Mouse (Mus musculus) neural tube, embryonic 13.5 days (tissue): Measurements from ENCODE around the gene Bcl2l13. TPM values are rescaled to one million over a fixed set of nuclear protein-coding genes. Genes with fewer than 3 reads are reported as not detected.
"Not testable (repeated sequence)": the region's sequence is repeated elsewhere in the genome, so short reads cannot be mapped to it uniquely, and the experiment has no call there.

ENCODE experiments used
- ATAC-seq: fragments of 200-750 bp; cut with Nextera tagmentation; 2 replicates; pipeline ENCODE4 v1.8.0; 2017; ENCODE audit warnings: low read depth, mild to moderate bottlenecking, moderate TSS enrichment, moderate library complexity
- H3K27ac ChIP-seq: fragments of 300-500 bp; sonication (generic); replicated peaks from 2 replicates; pipeline ENCODE4 v1.5.1; 2015; ENCODE audit warnings: moderate library complexity, mild to moderate bottlenecking, inconsistent platforms
- H3K27me3 ChIP-seq: fragments of 300-500 bp; sonication (generic); 2 replicates; pipeline ENCODE4 v1.6.1; 2015; ENCODE audit warnings: mild to moderate bottlenecking, inconsistent platforms
- H3K36me3 ChIP-seq: fragments of 300-500 bp; sonication (generic); 2 replicates; pipeline ENCODE4 v1.6.1; 2015; ENCODE audit warnings: mild to moderate bottlenecking, inconsistent platforms
- H3K4me1 ChIP-seq: fragments of 300-500 bp; sonication (generic); replicated peaks from 2 replicates; pipeline ENCODE4 v1.6.1; 2015; ENCODE audit warnings: inconsistent platforms
- H3K4me2 ChIP-seq: fragments of 300-500 bp; sonication (generic); 2 replicates; pipeline ENCODE4 v1.6.1; 2015; ENCODE audit warnings: inconsistent platforms, mild to moderate bottlenecking, moderate library complexity
- H3K4me3 ChIP-seq: fragments of 300-500 bp; sonication (generic); 2 replicates; pipeline ENCODE4 v1.5.1; 2015; ENCODE audit warnings: mild to moderate bottlenecking, inconsistent platforms
- H3K9ac ChIP-seq: fragments of 300-500 bp; sonication (generic); 2 replicates; pipeline ENCODE4 v1.6.1; 2015; ENCODE audit warnings: moderate library complexity, mild to moderate bottlenecking, inconsistent platforms
- H3K9me3 ChIP-seq: fragments of 300-500 bp; sonication (generic); 2 replicates; pipeline ENCODE4 v1.6.1; 2016; ENCODE audit warnings: inconsistent platforms
- WGBS: fragments of 180-500 bp; shearing (Covaris S2); methylation state at CpG from one replicate; pipeline ENCODE4 v1.1.7; 2015; 5-methylcytosine and 5-hydroxymethylcytosine counted together
- polyA plus RNA-seq: library from polyadenylated mRNA; unstranded; fragments of >200 nt; fragmentation: Nextera tagmentation; extraction: Ambion mirVana; gene quantifications from 2 replicates; pipeline ENCODE4 v1.2.1, GENCODE M21; 2015

Bcl2l13 gene
- polyA plus RNA-seq, 1 experiment from 2014 or later: 23.6 TPM

DNA sequence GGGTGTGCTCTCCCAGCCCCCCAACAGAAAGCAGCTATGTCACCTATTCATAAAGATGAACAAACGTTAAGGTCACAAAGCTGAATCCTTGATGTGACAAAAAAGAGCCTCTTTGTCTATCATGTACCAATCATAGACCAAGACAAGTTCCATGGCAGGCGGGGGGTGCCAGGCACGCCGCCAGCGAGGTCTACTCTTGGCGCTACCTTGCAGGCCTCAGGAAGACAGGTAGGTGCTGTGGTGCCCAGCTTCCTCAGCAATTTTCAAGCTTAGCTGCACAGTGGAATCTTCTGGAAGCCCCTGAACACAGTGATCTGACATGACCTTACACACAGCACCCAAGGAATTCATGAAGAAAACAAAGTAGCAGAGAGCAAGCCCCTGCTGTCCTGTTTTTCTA is 70.5 kb downstream of the Bcl2l13 start:
- Histone ChIP-seq H3K27ac (no peak overlapping the region), H3K9ac (no peak overlapping the region), H3K27me3 (no peaks in the 10 kb centered on the region), H3K36me3 (no peaks in the 10 kb centered on the region), H3K4me2 (no peak overlapping the region), H3K4me3 (no peak overlapping the region), H3K4me1 (no peaks in the 10 kb centered on the region), H3K9me3 (no peaks in the 10 kb centered on the region)
- no peak for ATAC-seq
- WGBS: 95% methylated on average over 6 of the region's 6 CpGs

DNA sequence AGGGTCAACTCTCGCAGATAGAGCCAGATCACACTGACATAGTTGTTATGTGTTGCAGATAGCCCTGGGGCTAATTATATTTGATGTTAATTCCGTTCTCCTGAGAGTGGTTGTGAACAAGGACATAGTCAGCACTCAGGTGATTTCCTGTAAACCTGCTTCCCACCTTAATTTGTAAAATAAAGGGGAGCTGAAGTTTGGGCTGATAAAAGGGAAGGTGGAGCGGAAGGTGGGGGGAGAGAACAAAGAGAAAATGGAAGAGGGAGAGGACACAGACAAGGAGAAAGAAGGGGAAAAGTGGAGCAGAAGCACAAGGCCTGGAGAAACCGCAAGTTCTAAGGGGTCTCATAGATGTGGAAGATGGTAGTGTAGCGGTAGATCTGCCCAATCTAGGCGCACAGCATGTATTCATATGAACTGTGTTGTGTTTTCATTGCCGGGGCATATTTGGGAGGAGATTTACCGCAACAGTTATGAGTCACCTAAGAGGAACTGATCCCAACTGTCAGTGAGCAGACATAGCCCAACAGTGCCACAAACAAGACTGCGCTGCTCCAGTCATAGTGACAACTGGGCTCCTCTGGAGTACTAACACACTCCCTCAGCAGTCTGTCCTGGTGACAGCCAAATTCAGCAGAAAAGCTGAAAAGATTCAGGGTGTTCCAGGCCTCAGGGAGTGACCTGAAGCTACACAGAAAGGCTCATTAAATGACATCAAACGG is 72.0 kb downstream of the Bcl2l13 start:
- not testable (repeated sequence) for ATAC-seq, H3K9ac ChIP-seq, H3K27me3 ChIP-seq, H3K4me2 ChIP-seq, H3K27ac ChIP-seq, H3K9me3 ChIP-seq, H3K4me1 ChIP-seq, H3K36me3 ChIP-seq, H3K4me3 ChIP-seq
- WGBS: 88% methylated on average over 10 of the region's 10 CpGs

DNA sequence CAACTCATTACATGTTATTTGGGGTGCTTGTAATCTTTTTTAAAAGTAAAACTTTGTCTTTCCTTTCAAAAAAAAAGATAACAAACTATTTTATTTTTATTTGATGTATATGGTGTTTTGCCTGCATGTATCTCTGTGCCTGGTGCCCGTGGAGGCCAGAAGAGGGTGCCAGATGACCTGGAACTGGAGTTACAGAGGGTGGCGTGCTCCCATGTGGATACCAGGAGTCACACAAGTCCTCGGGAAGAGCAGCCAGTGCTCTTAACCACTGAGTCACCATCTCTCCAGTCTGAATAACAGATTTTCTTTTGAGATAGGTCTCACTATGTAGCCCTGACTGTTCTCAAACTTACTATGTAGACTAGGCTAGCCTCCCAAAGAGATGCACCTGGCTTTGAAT is 73.5 kb downstream of the Bcl2l13 start:
- Histone ChIP-seq H3K4me1 (peaks cover 3% of the 10 kb centered on the region; the same call in 1 of the 2 replicates), H3K4me2 (no peak overlapping the region), H3K9me3 (no peaks in the 10 kb centered on the region), H3K27me3 (no peaks in the 10 kb centered on the region), H3K4me3 (no peak overlapping the region), H3K27ac (no peak overlapping the region), H3K36me3 (no peaks in the 10 kb centered on the region), H3K9ac (no peak overlapping the region)
- WGBS: 76% methylated on average over 3 of the region's 3 CpGs
- ATAC-seq: no peak

DNA sequence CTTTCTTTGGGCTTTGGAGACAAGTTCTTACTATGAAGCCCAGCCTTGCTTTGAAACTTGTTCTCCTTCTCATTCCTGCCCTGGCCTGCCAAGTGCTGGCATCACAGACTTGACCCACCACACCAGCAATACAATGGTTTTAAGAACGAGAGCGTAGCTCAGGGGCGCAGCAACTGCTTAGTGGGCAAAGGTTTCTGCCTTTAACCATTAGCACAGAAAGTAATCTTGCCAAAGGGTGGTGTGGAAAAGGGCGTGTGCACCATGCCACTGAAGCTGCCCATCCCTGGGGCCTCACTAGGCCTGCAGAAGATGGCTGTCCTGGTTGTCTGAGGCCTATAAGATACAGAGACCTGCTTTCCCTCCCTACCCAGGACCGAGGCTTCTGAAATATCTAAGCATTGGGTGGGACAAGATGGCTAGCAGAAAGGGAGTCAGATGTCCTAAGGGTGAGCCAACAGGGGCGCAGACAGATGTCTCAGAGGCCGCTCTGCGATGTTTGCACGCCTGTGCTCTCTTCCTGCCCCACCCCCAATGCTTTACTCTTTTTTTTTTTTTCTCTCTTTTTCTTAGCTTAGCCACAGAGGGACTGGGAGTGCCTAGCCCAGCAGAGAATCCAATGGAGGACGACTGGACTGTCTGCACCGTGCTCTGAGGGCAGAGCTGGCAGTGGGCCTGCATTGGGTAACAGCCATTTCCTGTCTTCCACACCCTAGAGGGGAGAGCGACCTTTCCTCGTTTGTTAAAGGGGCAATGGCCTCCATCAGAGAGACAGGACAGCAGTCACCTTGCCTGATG is 75.4 kb downstream of the Bcl2l13 start:
- Histone ChIP-seq H3K36me3 (no peaks in the 10 kb centered on the region), H3K9me3 (no peaks in the 10 kb centered on the region), H3K9ac (no peak overlapping the region), H3K4me2 (no peak overlapping the region), H3K27me3 (peaks cover 7% of the 10 kb centered on the region), H3K4me1 (peaks cover 21% of the 10 kb centered on the region), H3K4me3 (no peak overlapping the region), H3K27ac (no peak overlapping the region)
- 81% methylated on average over 13 of the region's 13 CpGs for WGBS
- ATAC-seq: no peak

DNA sequence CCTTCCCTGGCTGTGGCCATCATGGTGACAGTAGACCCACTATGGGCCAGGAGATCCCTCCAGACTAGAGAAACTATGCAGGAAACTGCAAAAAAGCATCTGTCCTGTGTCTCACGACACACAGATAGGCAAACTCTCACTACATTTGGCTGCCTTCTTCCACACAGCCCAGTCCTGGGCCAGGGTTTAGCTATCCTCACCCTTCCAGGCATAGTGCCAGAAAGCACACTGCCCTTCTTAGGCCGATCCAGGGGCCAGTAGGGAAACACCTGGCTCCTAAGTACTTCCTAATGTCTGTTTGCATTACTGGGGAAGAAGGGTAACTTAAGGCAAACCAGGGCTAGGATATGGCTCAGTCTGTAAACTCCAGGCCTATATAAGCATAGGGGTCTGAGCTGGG is 76.9 kb downstream of the Bcl2l13 start:
- 82% methylated on average over 2 of the region's 2 CpGs for WGBS
- no peak overlapping the region for H3K4me3 ChIP-seq
- H3K4me1 ChIP-seq: peaks cover 21% of the 10 kb centered on the region
- peaks cover 7% of the 10 kb centered on the region for H3K27me3 ChIP-seq
- H3K4me2 ChIP-seq: no peak overlapping the region
- H3K27ac ChIP-seq: no peak overlapping the region
- H3K9ac ChIP-seq: no peak overlapping the region
- no peaks in the 10 kb centered on the region for H3K9me3 ChIP-seq
- H3K36me3 ChIP-seq: no peaks in the 10 kb centered on the region
- no peak for ATAC-seq

DNA sequence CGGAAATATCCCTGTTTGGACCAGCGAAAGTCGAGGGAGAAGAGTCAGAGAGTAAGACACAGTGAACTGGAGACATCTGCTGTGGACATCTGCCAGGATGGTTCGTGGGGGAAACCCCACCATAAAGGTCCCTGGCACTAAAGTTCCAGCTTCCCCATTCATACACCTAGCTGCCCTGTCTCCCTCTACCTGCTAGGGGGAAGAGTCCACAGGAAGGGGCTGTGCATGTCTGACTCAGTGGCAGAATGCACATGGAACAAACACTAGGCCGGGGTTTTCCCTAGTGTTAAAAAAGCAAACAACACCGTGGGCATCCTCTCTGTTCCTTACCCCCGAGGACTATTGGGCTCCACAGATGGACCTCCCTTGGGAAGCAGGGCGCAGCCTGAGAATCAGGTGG is 77.8 kb downstream of the Bcl2l13 start:
- no peak for ATAC-seq
- no peak overlapping the region for H3K27ac ChIP-seq
- 87% methylated on average over 8 of the region's 8 CpGs for WGBS
- H3K27me3 ChIP-seq: peaks cover 7% of the 10 kb centered on the region
- no peaks in the 10 kb centered on the region for H3K9me3 ChIP-seq
- no peak overlapping the region for H3K4me3 ChIP-seq
- no peaks in the 10 kb centered on the region for H3K36me3 ChIP-seq
- H3K4me1 ChIP-seq: peaks cover 21% of the 10 kb centered on the region
- no peak overlapping the region for H3K4me2 ChIP-seq
- no peak overlapping the region for H3K9ac ChIP-seq

DNA sequence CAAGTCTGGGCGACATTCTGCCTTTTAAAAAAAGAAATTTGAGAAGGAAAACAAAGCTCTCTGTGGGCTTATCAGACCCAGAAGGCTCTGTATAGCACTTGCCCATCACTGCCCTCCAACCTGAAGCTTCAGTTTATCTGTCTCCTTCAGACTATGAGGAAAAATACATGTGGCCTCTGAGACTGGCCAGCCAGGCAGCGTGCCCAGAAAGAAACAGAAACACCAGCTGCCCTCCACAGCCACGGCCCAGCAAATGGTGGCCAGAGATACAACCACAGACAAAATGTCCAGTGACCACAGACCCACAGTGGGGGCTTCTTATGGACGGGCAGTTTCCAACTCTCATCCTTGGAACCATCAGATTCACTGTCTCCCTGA is 78.5 kb downstream of the Bcl2l13 start:
- H3K4me3 ChIP-seq: no peak overlapping the region
- peaks cover 21% of the 10 kb centered on the region for H3K4me1 ChIP-seq
- no peak overlapping the region for H3K9ac ChIP-seq
- no peaks in the 10 kb centered on the region for H3K9me3 ChIP-seq
- no peaks in the 10 kb centered on the region for H3K36me3 ChIP-seq
- ATAC-seq: no peak
- H3K4me2 ChIP-seq: no peak overlapping the region
- peaks cover 7% of the 10 kb centered on the region for H3K27me3 ChIP-seq
- no peak overlapping the region for H3K27ac ChIP-seq
- WGBS: 87% methylated on average over 4 of the region's 4 CpGs

DNA sequence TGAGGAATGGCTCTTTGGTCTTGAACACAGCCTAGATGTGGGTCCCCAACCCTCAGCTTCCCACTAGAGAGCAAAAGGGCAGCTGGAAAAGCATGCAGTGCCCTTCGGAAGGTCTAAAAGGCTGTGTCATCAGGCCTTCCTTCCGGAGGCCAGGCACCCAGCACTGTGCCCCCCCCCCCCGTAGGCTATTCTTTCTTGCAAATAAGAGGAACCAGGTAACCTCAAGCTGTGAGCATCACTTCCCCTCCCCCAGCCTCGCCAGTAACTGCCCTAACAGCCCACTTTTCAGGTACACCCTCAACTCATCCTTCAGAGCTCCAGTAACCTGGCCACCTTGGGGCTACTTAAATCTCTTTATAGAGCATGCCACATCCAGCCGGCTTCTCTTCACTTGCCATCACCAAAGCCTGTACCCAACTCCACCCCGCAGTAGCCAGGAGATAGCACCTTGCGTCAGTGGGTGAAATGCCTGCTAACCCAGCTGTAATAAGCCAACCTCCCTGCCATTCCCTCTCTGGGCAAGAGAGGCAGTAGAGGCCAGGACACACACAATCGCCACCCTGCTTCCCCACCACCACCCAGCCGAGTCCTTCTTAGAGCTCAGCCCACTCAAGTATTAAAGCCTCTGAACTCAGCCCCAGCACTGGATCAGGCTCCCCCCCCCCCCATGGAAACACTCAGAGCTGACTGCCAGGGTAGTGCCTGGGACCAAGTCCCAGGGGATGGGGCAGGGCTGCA is 79.1 kb downstream of the Bcl2l13 start:
- peak overlapping the region; percentile 92 for H3K4me2 ChIP-seq
- H3K4me1 ChIP-seq: peaks cover 21% of the 10 kb centered on the region
- 0 out of 2 replicates have a peak overlapping the region, but pooled peaks have one; percentile 67 for H3K4me3 ChIP-seq
- no peaks in the 10 kb centered on the region for H3K9me3 ChIP-seq
- no peaks in the 10 kb centered on the region for H3K36me3 ChIP-seq
- no peak overlapping the region for H3K9ac ChIP-seq
- ATAC-seq: no peak
- WGBS: 38% methylated on average over 9 of the region's 9 CpGs
- peaks cover 7% of the 10 kb centered on the region for H3K27me3 ChIP-seq
- no peak overlapping the region for H3K27ac ChIP-seq

DNA sequence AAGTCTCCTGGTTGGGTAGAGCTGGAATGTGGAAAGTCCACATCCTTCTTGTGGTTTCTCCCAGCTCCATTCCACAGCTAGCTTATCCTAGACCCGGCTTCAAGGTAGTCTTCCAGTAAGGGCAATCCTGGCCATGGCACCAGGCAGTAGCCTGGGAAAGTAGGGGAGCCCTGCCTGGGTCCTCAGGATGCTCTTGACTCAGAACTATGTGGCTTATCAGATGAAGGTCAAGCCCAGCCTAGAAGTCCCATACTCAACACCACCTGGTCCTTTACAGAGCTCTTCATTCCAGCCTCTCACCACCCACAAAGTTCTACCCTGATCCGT is 79.6 kb downstream of the Bcl2l13 start:
- peak overlapping the region; percentile 67 for H3K4me3 ChIP-seq
- WGBS: 36% methylated on average over 2 of the region's 2 CpGs
- peaks cover 21% of the 10 kb centered on the region for H3K4me1 ChIP-seq
- no peak for ATAC-seq
- H3K9me3 ChIP-seq: no peaks in the 10 kb centered on the region
- H3K4me2 ChIP-seq: peak overlapping the region; percentile 92
- peaks cover 7% of the 10 kb centered on the region for H3K27me3 ChIP-seq
- no peaks in the 10 kb centered on the region for H3K36me3 ChIP-seq
- peak overlapping the region; percentile 77; the same call in 1 of the 2 replicates for H3K9ac ChIP-seq
- no peak overlapping the region for H3K27ac ChIP-seq

DNA sequence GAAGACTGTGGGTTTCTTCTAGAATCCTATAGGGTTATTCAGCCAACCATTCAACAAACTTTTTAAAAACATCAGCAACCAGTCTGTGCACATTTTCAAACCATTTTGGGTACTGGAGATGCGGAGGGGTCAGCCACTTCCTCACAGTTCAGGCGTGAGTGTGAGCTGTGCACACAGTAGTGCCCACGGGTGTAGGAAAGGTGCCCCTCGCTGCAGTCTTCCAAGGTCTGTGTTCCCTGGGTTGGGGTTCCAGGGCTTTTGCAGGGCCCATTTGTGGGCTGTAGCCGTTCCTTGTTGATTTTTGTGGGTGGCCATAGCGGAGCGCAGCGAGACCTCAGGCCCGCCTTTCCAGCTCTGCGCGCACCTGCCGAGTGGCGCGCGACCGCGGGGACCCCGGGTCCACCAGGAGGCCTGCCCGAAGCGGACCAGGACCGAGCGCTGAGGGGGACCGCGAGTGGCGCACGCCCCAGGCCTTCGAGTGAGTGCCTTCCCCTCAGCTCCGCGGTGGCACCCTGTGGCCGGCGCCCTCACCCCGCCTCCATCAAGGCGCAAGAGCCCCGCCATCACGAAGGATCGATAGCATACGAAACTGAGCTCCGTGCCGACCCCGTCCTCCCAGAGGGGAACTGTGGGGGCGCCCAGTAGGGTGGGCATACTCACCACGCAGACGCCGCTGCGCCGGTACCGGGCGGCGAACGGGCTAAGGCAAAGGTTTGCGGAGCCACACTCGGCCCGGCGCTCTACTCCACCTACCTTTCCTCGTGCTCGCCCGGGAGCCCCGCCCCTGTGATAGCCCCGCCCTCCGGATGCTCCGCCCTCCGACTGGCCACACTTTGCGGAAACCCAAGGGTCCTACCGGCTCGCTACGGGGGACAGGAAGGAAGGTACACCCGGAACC is 80.3 kb downstream of the Bcl2l13 start, which contains the start of gene Bid:
TSS of gene Bid (minus strand) at position 780 of the 898 bp plus-strand sequence.
- Histone ChIP-seq H3K4me1 (peaks cover 21% of the 10 kb centered on the region), H3K4me2 (peak within 1 kb of the TSS; percentile 92), H3K9me3 (no peaks in the 10 kb centered on the region; the same call in 1 of the 2 replicates), H3K4me3 (peak within 1 kb of the TSS; percentile 67), H3K27ac (no peak within 1 kb of the TSS), H3K27me3 (peaks cover 7% of the 10 kb centered on the region), H3K36me3 (no peaks in the 10 kb centered on the region), H3K9ac (peak within 1 kb of the TSS; percentile 77)
- peak; percentile 91 for ATAC-seq
- WGBS: under 1% methylated on average over 67 of the region's 67 CpGs

DNA sequence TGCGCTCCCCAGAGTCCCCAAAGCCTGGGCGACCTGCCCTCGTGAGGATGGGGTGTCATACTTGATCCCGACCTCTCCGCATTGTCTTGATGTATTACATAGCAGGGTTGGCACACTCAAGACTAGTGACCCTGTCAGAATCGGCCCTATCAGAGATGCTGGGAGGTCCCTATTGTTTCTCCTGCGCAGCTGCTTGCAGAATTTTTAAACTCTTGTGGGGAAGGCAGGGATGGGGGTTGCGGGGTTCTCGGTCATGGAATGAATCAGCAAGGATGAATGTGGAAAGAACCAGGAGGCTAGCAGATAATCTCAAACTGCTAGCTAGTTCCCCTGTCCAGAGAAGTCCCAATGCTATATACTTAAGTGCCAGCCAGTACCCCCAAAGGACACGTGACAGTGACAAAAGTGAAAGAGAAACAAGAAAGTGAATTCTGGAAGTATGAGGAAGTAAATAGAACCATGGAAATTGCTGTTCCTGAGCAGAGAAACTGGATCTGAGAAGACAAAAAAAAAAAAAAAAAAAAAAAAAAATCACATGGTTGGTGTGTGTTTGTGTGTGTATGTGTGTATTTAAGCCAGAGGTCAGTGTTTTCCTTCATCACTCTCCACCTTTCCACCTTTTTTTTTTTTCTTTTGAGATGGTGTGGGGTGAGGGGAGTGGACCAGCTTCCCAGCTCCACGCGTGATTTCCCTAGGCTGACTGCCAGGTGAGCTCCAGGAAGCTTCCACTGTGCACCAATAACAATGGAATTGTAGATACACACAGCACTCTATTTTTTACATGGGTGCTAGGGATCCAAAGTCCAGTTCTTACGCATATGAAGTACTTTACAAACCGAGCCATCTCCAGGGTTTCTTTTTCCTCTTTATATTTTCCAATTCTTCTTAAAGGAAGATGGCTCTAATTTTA is 81.2 kb downstream of the Bcl2l13 start:
- 23% methylated on average over 12 of the region's 14 CpGs for WGBS
- ATAC-seq: peak; percentile 38; the same call in 1 of the 2 replicates
- Histone ChIP-seq H3K4me1 (peaks cover 21% of the 10 kb centered on the region), H3K9ac (peak overlapping the region; percentile 77), H3K4me3 (peak overlapping the region; percentile 67), H3K4me2 (peak overlapping the region; percentile 92)
- H3K27me3 ChIP-seq, H3K36me3 ChIP-seq, H3K9me3 ChIP-seq, H3K27ac ChIP-seq: not testable (repeated sequence)
